Mouse (Mus musculus): ENCODE results near the gene Dhx37.

Dhx37 gene

GRCm38 (mm10) chr5:125433793-125434337 lies at the start of gene Dhx37:
Gene Dhx37 (minus strand): TSS chr5:125434121.
- peak; percentile 91 for DNase-seq

DNA sequence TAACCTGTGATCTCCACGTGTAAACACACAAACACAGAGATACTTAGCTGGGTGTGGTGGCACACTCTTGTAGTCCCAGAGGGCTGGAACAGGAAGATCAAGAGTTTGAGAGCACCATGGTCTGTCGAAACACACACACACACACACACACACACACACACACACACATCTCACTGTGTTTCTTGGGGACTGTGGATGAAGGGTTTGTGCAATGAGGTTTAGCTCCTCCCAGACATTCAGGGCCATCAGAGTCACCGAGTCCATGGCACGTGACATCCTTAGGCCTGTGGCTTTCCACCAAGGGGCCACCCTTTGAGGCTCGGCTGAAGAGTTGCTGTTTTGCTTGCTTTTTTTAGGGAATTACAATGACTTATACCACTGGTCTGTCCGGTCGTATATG lies 48.6 kb upstream of the Dhx37 start:
- no peak for DNase-seq

- DNase-seq, result no peak
Observed at GRCm38 (mm10) chr5:125480434-125481231, 46.7 kb upstream of the Dhx37 start.

GRCm38 (mm10) chr5:125479376-125479775 lies 45.5 kb upstream of the Dhx37 start:
- no peak for DNase-seq

GRCm38 (mm10) chr5:125478037-125478436 lies 44.1 kb upstream of the Dhx37 start:
- no peak for DNase-seq

- DNase-seq, result no peak
Observed at GRCm38 (mm10) chr5:125477533-125477932, 43.6 kb upstream of the Dhx37 start.

DNA sequence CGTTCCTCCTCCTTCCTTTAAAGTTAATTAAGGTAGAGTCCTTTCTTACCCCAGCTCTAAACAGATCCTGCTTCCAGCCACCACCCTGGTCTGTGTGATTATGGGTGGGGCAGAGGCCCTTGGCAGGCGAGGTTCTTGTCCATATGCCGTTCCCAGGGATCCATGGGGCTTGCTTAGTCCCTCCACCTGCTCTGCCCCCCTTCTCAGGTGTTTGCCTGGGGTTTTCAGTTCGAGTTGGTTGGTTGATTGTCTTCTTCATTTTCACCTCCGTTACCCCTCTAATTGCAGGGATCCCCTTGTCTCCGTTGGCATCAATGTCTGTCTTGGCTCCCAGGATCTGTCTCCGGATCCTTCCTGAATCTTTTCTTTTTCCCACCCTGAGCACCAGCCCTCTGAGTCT lies 42.9 kb upstream of the Dhx37 start:
- peak; percentile 52 for DNase-seq

DNA sequence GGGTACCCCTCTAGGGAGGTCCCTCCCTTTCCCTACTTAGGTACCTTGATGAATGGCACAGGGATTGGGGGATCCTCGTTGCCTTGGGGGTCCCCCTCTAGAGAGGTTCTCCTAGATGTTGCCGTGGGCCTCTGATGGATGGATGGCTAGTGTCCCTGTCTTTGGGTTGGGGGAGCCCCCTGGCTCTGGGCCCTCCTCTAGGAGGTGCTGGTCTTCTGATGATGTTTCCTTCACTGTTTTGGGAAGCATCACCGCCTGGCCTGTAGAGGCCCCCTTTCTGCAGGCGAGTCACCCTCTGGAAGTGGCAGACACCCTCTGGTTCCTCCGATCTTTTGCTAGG lies 42.3 kb upstream of the Dhx37 start:
- peak; percentile 50 for DNase-seq

GRCm38 (mm10) chr5:125475601-125476285 lies 41.8 kb upstream of the Dhx37 start, which contains the start of gene Aacs:
Gene Aacs (plus strand): TSS chr5:125475814.
- DNase-seq, result peak; percentile 98

GRCm38 (mm10) chr5:125475030-125475429 lies 41.1 kb upstream of the Dhx37 start:
- DNase-seq, result no peak

- no peak for DNase-seq
Observed at GRCm38 (mm10) chr5:125472796-125473475, 39.0 kb upstream of the Dhx37 start.

DNA sequence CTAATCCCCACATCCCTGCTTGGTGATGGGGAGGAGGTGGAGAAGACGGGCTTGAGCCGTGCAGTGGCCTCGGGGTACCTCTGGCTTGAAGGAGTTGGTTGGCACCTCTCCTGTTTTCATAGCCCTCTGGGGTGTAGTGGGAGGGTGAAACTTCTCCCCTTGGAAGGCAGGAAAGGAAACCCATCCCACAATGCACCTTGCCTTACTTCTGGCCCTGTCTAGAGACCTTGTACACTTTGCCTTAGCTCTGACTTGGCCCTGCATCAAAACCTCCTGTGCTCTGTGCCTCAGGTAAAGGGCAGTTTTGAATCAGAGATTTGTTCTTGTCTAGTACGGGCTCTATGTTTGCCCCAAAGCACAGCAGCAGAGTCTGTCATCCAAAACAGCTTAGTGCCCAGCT lies 36.8 kb upstream of the Dhx37 start:
- DNase-seq, result no peak

GRCm38 (mm10) chr5:125467261-125467660 lies 33.3 kb upstream of the Dhx37 start:
- no peak for DNase-seq

- DNase-seq, result no peak
Observed at GRCm38 (mm10) chr5:125466483-125466882, 32.6 kb upstream of the Dhx37 start.

- peak; percentile 94 for DNase-seq
Observed at GRCm38 (mm10) chr5:125465701-125466106, 31.8 kb upstream of the Dhx37 start.

DNA sequence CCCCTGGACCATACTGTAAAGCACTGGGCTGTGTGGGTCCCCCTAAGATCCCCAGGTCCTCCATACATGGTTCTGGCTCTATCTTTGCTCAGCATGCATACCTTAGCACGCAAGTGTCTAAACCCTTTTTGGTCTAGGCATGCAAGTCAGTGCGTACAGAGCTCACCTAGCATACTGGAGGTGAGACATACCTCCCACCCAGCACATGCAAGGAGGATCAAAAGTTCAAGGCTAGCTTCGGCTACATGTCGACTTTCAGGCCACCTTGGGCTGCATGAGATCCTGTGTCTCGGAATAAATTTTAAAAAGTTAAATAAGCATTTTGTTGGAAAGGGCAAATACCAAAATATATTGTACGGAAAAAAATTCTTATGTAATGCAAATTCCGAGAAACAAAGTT lies 31.3 kb upstream of the Dhx37 start:
- DNase-seq, result no peak

GRCm38 (mm10) chr5:125461868-125462445 lies 28.0 kb upstream of the Dhx37 start:
- peak; percentile 51 for DNase-seq

GRCm38 (mm10) chr5:125460574-125460973 lies 26.7 kb upstream of the Dhx37 start:
- DNase-seq, result no peak

GRCm38 (mm10) chr5:125457538-125457937 lies 23.6 kb upstream of the Dhx37 start:
- no peak for DNase-seq

DNA sequence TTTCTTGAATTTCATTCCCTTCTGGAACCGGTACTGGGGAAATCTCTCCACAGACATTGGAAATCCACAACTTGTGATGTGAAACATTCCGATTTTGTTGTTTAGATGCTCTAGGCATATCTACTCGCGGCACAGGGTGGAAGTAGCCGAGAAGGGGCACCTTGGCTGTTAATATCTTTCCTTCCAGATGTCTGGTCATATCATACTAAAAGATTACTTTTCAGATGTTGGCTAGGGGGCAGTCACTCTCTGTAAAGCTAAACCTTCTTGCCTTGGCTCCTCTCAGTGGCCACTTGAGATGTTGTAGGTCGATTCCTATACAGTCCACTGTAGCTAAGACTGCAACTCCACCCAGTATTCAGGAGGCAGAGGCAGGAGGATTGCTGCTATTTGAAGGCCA lies 22.2 kb upstream of the Dhx37 start:
- DNase-seq, result no peak

DNA sequence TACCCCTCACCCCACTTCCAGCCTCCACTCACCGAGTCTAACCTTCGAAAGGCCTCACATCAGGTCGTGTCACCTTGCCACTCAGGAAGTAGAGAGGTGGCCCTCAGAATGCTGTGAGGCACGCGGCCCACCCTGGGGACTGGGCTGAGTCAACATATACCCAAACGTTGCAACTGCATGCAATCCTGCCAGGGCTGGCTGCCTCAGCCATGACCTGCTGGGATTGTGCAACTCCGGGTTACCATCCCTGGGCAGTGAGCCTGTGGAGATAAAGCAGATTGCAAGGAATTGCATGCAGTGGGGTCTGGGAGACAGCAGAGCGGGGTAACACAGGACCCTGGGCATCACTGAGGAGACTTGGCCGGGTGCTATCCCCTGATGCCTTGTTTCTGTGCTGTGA lies 18.7 kb upstream of the Dhx37 start:
- no peak for DNase-seq

- DNase-seq, result no peak
Observed at GRCm38 (mm10) chr5:125449306-125449705, 15.4 kb upstream of the Dhx37 start.

GRCm38 (mm10) chr5:125448631-125449030 lies 14.7 kb upstream of the Dhx37 start:
- no peak for DNase-seq
